Mouse (Mus musculus): ENCODE data around the gene Tspan17. TPM values are rescaled to one million over a fixed set of nuclear protein-coding genes. Genes with fewer than 3 reads are reported as not detected.

The Tspan17 gene
- polyA plus RNA-seq, 1 experiment from 2014 or later = 1.0 TPM

- Histone ChIP-seq H3K4me3 (replicated peaks) (no peak overlapping the region), H3K9ac (no peak overlapping the region), H3K27ac (replicated peaks) (no peak overlapping the region), H3K27me3 (peaks cover 54% of the 10 kb centered on the region), H3K36me3 (replicated peaks) (no peaks in the 10 kb centered on the region), H3K9me3 (replicated peaks) (no peaks in the 10 kb centered on the region), H3K4me1 (replicated peaks) (peaks cover 8% of the 10 kb centered on the region), H3K4me2 (no peak overlapping the region)
- WGBS (ENCODE audit: insufficient replicate concordance) = 62% methylated on average over 16 of the region's 16 CpGs
- no peak for ATAC-seq (ENCODE audit: insufficient read depth)
Measured at GRCm38 (mm10) chr13:54794002-54794577, 4.9 kb downstream of the Tspan17 start.

- H3K27me3 ChIP-seq = peaks cover 46% of the 10 kb centered on the region
- 48% methylated on average over 5 of the region's 5 CpGs for WGBS (ENCODE audit: insufficient replicate concordance)
Measured at GRCm38 (mm10) chr13:54794843-54795242, 5.7 kb downstream of the Tspan17 start.

GRCm38 (mm10) chr13:54797356-54797755, 8.2 kb downstream of the Tspan17 start:
- Histone ChIP-seq H3K4me3 (replicated peaks) (no peak overlapping the region), H3K9ac (no peak overlapping the region), H3K36me3 (replicated peaks) (no peaks in the 10 kb centered on the region), H3K9me3 (replicated peaks) (no peaks in the 10 kb centered on the region), H3K27ac (replicated peaks) (no peak overlapping the region), H3K4me1 (replicated peaks) (no peaks in the 10 kb centered on the region), H3K4me2 (no peak overlapping the region), H3K27me3 (peaks cover 21% of the 10 kb centered on the region)
- no peak for ATAC-seq (ENCODE audit: insufficient read depth)
- WGBS (ENCODE audit: insufficient replicate concordance) = 36% methylated on average over 4 of the region's 4 CpGs

More at GRCm38 (mm10) chr13:54794843-54795242, 5.7 kb downstream of the Tspan17 start:
- H3K9me3 ChIP-seq (replicated peaks) = no peaks in the 10 kb centered on the region
- H3K4me2 ChIP-seq = no peak overlapping the region
- ATAC-seq (ENCODE audit: insufficient read depth) = no peak
- H3K27ac ChIP-seq (replicated peaks) = no peak overlapping the region
- peaks cover under 1% of the 10 kb centered on the region for H3K4me1 ChIP-seq (replicated peaks)
- no peak overlapping the region for H3K9ac ChIP-seq
- H3K36me3 ChIP-seq (replicated peaks) = no peaks in the 10 kb centered on the region
- no peak overlapping the region for H3K4me3 ChIP-seq (replicated peaks)

- Histone ChIP-seq H3K27ac (replicated peaks) (no peak overlapping the region), H3K9me3 (replicated peaks) (no peaks in the 10 kb centered on the region), H3K36me3 (replicated peaks) (no peaks in the 10 kb centered on the region), H3K4me3 (replicated peaks) (no peak overlapping the region), H3K27me3 (peaks cover 14% of the 10 kb centered on the region; the same call in 1 of the 2 replicates), H3K4me2 (no peak overlapping the region), H3K9ac (no peak overlapping the region), H3K4me1 (replicated peaks) (no peaks in the 10 kb centered on the region)
- WGBS (ENCODE audit: insufficient replicate concordance) = 61% methylated on average over 16 of the region's 16 CpGs
- no peak for ATAC-seq (ENCODE audit: insufficient read depth)
Measured at GRCm38 (mm10) chr13:54797861-54798643, 8.9 kb downstream of the Tspan17 start.

GRCm38 (mm10) chr13:54798740-54799139, 9.6 kb downstream of the Tspan17 start:
- Histone ChIP-seq H3K36me3 (replicated peaks) (no peaks in the 10 kb centered on the region), H3K4me1 (replicated peaks) (no peaks in the 10 kb centered on the region), H3K9ac (no peak overlapping the region), H3K4me3 (replicated peaks) (no peak overlapping the region), H3K27ac (replicated peaks) (no peak overlapping the region), H3K27me3 (peaks cover 10% of the 10 kb centered on the region; the same call in 1 of the 2 replicates), H3K9me3 (replicated peaks) (no peaks in the 10 kb centered on the region), H3K4me2 (no peak overlapping the region)
- no peak for ATAC-seq (ENCODE audit: insufficient read depth)
- 49% methylated on average over 10 of the region's 10 CpGs for WGBS (ENCODE audit: insufficient replicate concordance)

GRCm38 (mm10) chr13:54799701-54800100, 10.5 kb downstream of the Tspan17 start:
- Histone ChIP-seq H3K4me2 (no peak overlapping the region), H3K27ac (replicated peaks) (no peak overlapping the region), H3K4me1 (replicated peaks) (no peaks in the 10 kb centered on the region), H3K4me3 (replicated peaks) (no peak overlapping the region), H3K27me3 (peaks cover 13% of the 10 kb centered on the region), H3K9ac (no peak overlapping the region), H3K36me3 (replicated peaks) (no peaks in the 10 kb centered on the region), H3K9me3 (replicated peaks) (no peaks in the 10 kb centered on the region)
- WGBS (ENCODE audit: insufficient replicate concordance) = 20% methylated on average over 9 of the region's 9 CpGs
- ATAC-seq (ENCODE audit: insufficient read depth) = no peak

GRCm38 (mm10) chr13:54800206-54800605, 11.0 kb downstream of the Tspan17 start:
- Histone ChIP-seq H3K36me3 (replicated peaks) (no peaks in the 10 kb centered on the region), H3K4me2 (no peak overlapping the region), H3K4me1 (replicated peaks) (no peaks in the 10 kb centered on the region), H3K27me3 (peaks cover 17% of the 10 kb centered on the region), H3K9me3 (replicated peaks) (no peaks in the 10 kb centered on the region), H3K27ac (replicated peaks) (no peak overlapping the region), H3K4me3 (replicated peaks) (no peak overlapping the region), H3K9ac (no peak overlapping the region)
- ATAC-seq (ENCODE audit: insufficient read depth) = no peak
- WGBS (ENCODE audit: insufficient replicate concordance) = 67% methylated on average over 4 of the region's 4 CpGs

GRCm38 (mm10) chr13:54803010-54803409, 13.8 kb downstream of the Tspan17 start:
- Histone ChIP-seq H3K27me3 (peaks cover 21% of the 10 kb centered on the region), H3K9me3 (replicated peaks) (no peaks in the 10 kb centered on the region), H3K9ac (no peak overlapping the region), H3K4me2 (no peak overlapping the region), H3K27ac (replicated peaks) (no peak overlapping the region), H3K4me3 (replicated peaks) (no peak overlapping the region), H3K36me3 (replicated peaks) (no peaks in the 10 kb centered on the region), H3K4me1 (replicated peaks) (no peaks in the 10 kb centered on the region)
- WGBS (ENCODE audit: insufficient replicate concordance) = 48% methylated on average over 6 of the region's 6 CpGs
- ATAC-seq (ENCODE audit: insufficient read depth) = no peak

- Histone ChIP-seq H3K4me2 (no peak overlapping the region), H3K27me3 (peaks cover 21% of the 10 kb centered on the region), H3K27ac (replicated peaks) (no peak overlapping the region), H3K9ac (no peak overlapping the region), H3K36me3 (replicated peaks) (no peaks in the 10 kb centered on the region), H3K4me1 (replicated peaks) (no peaks in the 10 kb centered on the region), H3K4me3 (replicated peaks) (no peak overlapping the region), H3K9me3 (replicated peaks) (no peaks in the 10 kb centered on the region)
- 34% methylated on average over 21 of the region's 21 CpGs for WGBS (ENCODE audit: insufficient replicate concordance)
- no peak for ATAC-seq (ENCODE audit: insufficient read depth)
Measured at GRCm38 (mm10) chr13:54805134-54805838, 16.1 kb downstream of the Tspan17 start.

- Histone ChIP-seq H3K27ac (replicated peaks) (no peak overlapping the region), H3K4me3 (replicated peaks) (no peak overlapping the region), H3K4me1 (replicated peaks) (no peaks in the 10 kb centered on the region), H3K9me3 (replicated peaks) (no peaks in the 10 kb centered on the region), H3K4me2 (no peak overlapping the region), H3K27me3 (peaks cover 21% of the 10 kb centered on the region), H3K36me3 (replicated peaks) (no peaks in the 10 kb centered on the region), H3K9ac (no peak overlapping the region)
- no peak for ATAC-seq (ENCODE audit: insufficient read depth)
- 48% methylated on average over 13 of the region's 13 CpGs for WGBS (ENCODE audit: insufficient replicate concordance)
Measured at GRCm38 (mm10) chr13:54806434-54806976, 17.3 kb downstream of the Tspan17 start.

GRCm38 (mm10) chr13:54808067-54808466, 18.9 kb downstream of the Tspan17 start:
- no peak for ATAC-seq (ENCODE audit: insufficient read depth)
- H3K27me3 ChIP-seq = peaks cover 21% of the 10 kb centered on the region
- H3K36me3 ChIP-seq (replicated peaks) = no peaks in the 10 kb centered on the region
- H3K4me3 ChIP-seq (replicated peaks) = no peak overlapping the region
- H3K9ac ChIP-seq = no peak overlapping the region
- H3K9me3 ChIP-seq (replicated peaks) = no peaks in the 10 kb centered on the region
- no peak overlapping the region for H3K4me2 ChIP-seq
- no peaks in the 10 kb centered on the region for H3K4me1 ChIP-seq (replicated peaks)
- 51% methylated on average over 12 of the region's 12 CpGs for WGBS (ENCODE audit: insufficient replicate concordance)
- H3K27ac ChIP-seq (replicated peaks) = no peak overlapping the region
